Mouse (Mus musculus) naive thymus-derived CD4-positive, alpha-beta T cell, adult 5 months (primary cell): ENCODE results near the gene Krtap19-2. TPM values are rescaled to one million over a fixed set of nuclear protein-coding genes. Genes with fewer than 3 reads are reported as not detected.

ENCODE experiments used
- polyA plus RNA-seq: library from polyadenylated mRNA; unstranded; fragments of 100-300 nt; shearing (Covaris generic); gene quantifications from one replicate; pipeline ENCODE4 v1.2.1, GENCODE M21; 2017

Gene Krtap19-2
- not detected for polyA plus RNA-seq

GRCm38 (mm10) chr16:88874169-88874568 lies at the start of gene Krtap19-2:
TSS of gene Krtap19-2 (minus strand) at chr16:88874269.

DNA sequence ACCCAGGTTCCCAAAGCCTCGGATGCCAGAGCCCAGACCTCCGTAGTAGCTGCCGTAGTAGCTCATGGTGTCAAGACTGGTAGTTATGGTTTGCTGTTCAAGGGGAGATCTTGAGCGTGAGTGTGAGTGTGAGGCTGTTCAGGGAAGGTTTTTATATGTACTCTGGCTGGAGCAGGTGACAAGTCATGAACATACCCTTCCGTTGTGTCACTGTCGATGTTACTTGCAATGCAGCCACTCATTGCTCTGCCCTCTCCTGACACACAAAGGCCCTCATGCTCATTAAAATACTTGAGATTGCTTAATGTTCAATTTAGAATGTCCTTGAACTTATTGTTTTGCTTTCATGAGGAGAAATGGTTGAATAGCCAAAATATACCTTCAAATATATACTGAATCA lies 22.3 kb upstream of the Krtap19-2 start, which contains the start of gene Krtap19-5:
Gene Krtap19-5 (minus strand): TSS at position 101 of the 400 bp plus-strand sequence.

DNA sequence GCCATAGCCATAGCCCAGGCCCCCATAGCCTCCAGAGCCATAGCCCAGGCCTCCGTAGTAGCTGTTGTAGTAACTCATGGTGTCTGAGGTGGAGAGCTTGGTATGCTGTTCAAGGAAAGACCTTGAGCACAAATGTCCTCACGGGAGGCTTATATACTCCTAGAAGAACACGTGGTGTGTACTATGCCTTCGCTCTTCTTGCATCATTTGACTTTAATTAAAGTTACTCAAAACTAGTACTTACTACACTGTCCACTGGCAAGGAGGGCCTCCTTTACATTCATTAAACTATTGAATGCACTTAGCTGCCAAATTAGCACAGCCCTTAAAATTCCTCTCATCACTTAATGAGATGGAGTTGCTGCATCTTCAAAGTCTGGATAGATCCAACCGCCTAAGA lies 10.9 kb upstream of the Krtap19-2 start, which contains the start of gene Krtap19-4:
Gene Krtap19-4 (minus strand): TSS at position 101 of the 400 bp plus-strand sequence.

GRCm38 (mm10) chr16:88877938-88878337 lies 3.9 kb upstream of the Krtap19-2 start, which contains the start of gene Krtap19-3:
TSS of gene Krtap19-3 (minus strand) at chr16:88878038.

DNA sequence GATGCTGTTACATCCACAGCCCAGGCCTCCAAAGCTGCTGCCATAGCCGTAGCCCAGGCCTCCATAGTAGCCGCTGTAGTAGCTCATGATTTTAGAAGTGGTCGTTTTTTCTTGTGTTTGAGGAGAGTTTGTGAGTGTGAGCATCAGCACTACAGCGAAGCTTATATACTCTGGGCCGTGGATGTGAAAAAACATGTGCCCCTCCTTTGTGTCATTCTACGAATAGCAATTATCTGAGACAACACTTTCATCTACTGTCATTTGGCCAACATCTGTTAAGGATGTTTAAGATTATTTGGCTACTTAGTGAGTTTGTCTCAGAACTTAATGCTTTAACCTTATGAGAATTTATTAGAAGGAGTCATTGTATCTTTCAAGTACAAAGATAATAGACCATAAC lies 4.8 kb downstream of the Krtap19-2 start, which contains the start of gene Krtap19-1:
Gene Krtap19-1 (minus strand): TSS at position 101 of the 400 bp plus-strand sequence.

GRCm38 (mm10) chr16:88826095-88826652 lies 47.9 kb downstream of the Krtap19-2 start, which contains the start of gene Krtap14:
TSS of gene Krtap14 (minus strand) at chr16:88826145.

Other genes with a start within 250 kb of the Krtap19-2 start
- gene 2310079G19Rik, start 246.6 kb downstream of the Krtap19-2 start, polyA plus RNA-seq: not detected
- not detected for gene Krtap26-1, start 226.5 kb downstream of the Krtap19-2 start, polyA plus RNA-seq
- gene Krtap27-1, start 202.6 kb downstream of the Krtap19-2 start, polyA plus RNA-seq: not detected
- not detected for gene 2310061N02Rik, start 166.3 kb downstream of the Krtap19-2 start, polyA plus RNA-seq
- gene Krtap13-1, start 145.4 kb downstream of the Krtap19-2 start, polyA plus RNA-seq: not detected
- not detected for gene Krtap13, start 122.6 kb downstream of the Krtap19-2 start, polyA plus RNA-seq
- gene 2310034C09Rik, start 115.4 kb downstream of the Krtap19-2 start, polyA plus RNA-seq: not detected
- not detected for gene 2310057N15Rik, start 100.1 kb downstream of the Krtap19-2 start, polyA plus RNA-seq
- gene Gm5965, start 96.4 kb downstream of the Krtap19-2 start, polyA plus RNA-seq: not detected
- not detected for gene Gm20741, start 62.0 kb downstream of the Krtap19-2 start, polyA plus RNA-seq
- gene Krtap15, start 54.1 kb downstream of the Krtap19-2 start, polyA plus RNA-seq: not detected
- gene Krtap14, start 48.1 kb downstream of the Krtap19-2 start, polyA plus RNA-seq: not detected
- not detected for gene Krtap19-1, start 4.9 kb downstream of the Krtap19-2 start, polyA plus RNA-seq
- not detected for gene Krtap19-3, start 3.8 kb upstream of the Krtap19-2 start, polyA plus RNA-seq
- not detected for gene Krtap19-4, start 10.8 kb upstream of the Krtap19-2 start, polyA plus RNA-seq
- not detected for gene Krtap19-5, start 22.2 kb upstream of the Krtap19-2 start, polyA plus RNA-seq
- not detected for gene Krtap19-9b, start 58.0 kb upstream of the Krtap19-2 start, polyA plus RNA-seq
- not detected for gene Krtap16-3, start 88.6 kb upstream of the Krtap19-2 start, polyA plus RNA-seq
- not detected for gene Krtap22-2, start 136.5 kb upstream of the Krtap19-2 start, polyA plus RNA-seq
- not detected for gene Gm10229, start 141.0 kb upstream of the Krtap19-2 start, polyA plus RNA-seq
- not detected for gene Krtap6-1, start 157.4 kb upstream of the Krtap19-2 start, polyA plus RNA-seq
- not detected for gene Gm10228, start 167.2 kb upstream of the Krtap19-2 start, polyA plus RNA-seq
- gene Krtap6-5, start 173.6 kb upstream of the Krtap19-2 start, polyA plus RNA-seq: not detected
- gene 1110025L11Rik, start 189.7 kb upstream of the Krtap19-2 start, polyA plus RNA-seq: not detected
- not detected for gene Krtap6-3, start 209.7 kb upstream of the Krtap19-2 start, polyA plus RNA-seq